Mouse (Mus musculus) forebrain, postnatal 0 days (tissue): ENCODE data around the gene Bean1. TPM values are rescaled to one million over a fixed set of nuclear protein-coding genes. Genes with fewer than 3 reads are reported as not detected.

Experiments
- ATAC-seq: fragments of 200-750 bp; cut with Nextera tagmentation; 2 replicates; pipeline ENCODE4 v1.8.0; 2017; ENCODE audit warnings: mild to moderate bottlenecking, moderate library complexity
- DNase-seq: peaks from one replicate; pipeline ENCODE4 v3.0.0-alpha.2; 2015
- H3K27ac ChIP-seq: fragments of 300-500 bp; sonication (generic); 2 replicates; pipeline ENCODE4 v1.5.1; 2014; ENCODE audit warnings: low read depth, mild to moderate bottlenecking, antibody characterized with exemption, low read length, moderate library complexity, mixed read lengths
- H3K27me3 ChIP-seq: fragments of 300-500 bp; sonication (generic); 2 replicates; pipeline ENCODE4 v1.6.1; 2014; ENCODE audit warnings: mild to moderate bottlenecking, low read length, mixed read lengths; ENCODE audit not compliant: insufficient read depth
- H3K36me3 ChIP-seq: fragments of 300-500 bp; sonication (generic); 2 replicates; pipeline ENCODE4 v1.6.1; 2014; ENCODE audit warnings: mild to moderate bottlenecking, moderate library complexity; ENCODE audit not compliant: insufficient read depth
- H3K4me1 ChIP-seq: fragments of 300-500 bp; sonication (generic); 2 replicates; pipeline ENCODE4 v1.6.1; 2014; ENCODE audit warnings: antibody characterized with exemption; ENCODE audit not compliant: insufficient read depth
- H3K4me2 ChIP-seq: fragments of 300-500 bp; sonication (generic); 2 replicates; pipeline ENCODE4 v1.6.1; 2014; ENCODE audit warnings: low read depth, mild to moderate bottlenecking, moderate library complexity
- H3K4me3 ChIP-seq: fragments of 300-500 bp; sonication (generic); 2 replicates; pipeline ENCODE4 v1.5.1; 2014; ENCODE audit warnings: low read depth, low read length, mixed read lengths
- H3K9ac ChIP-seq: fragments of 300-500 bp; sonication (generic); 2 replicates; pipeline ENCODE4 v1.6.1; 2014; ENCODE audit warnings: mild to moderate bottlenecking
- H3K9me3 ChIP-seq: fragments of 300-500 bp; sonication (generic); 2 replicates; pipeline ENCODE4 v1.6.1; 2016; ENCODE audit warnings: low read length
- CTCF ChIP-seq: sonication (generic); IDR thresholded peaks from 2 replicates; pipeline ENCODE4 v1.5.1; 2016; ENCODE audit warnings: antibody characterized with exemption, control low read depth, low read depth
- WGBS: fragments of 180-500 bp; shearing (Covaris S2); extraction: QIAGEN DNeasy Blood & Tissue Kit; methylation state at CpG from one replicate; pipeline ENCODE4 v1.1.7; 2014; 5-methylcytosine and 5-hydroxymethylcytosine counted together
- polyA plus RNA-seq: library from polyadenylated mRNA; unstranded; fragments of >200 nt; fragmentation: Nextera tagmentation; extraction: Ambion mirVana; gene quantifications from 2 replicates; pipeline ENCODE4 v1.2.1, GENCODE M21; 2015
- total RNA-seq: library from RNA; depleted of rRNA; stranded (reverse); fragments of >200 nt; gene quantifications from 2 replicates; pipeline ENCODE4 v1.2.3, GENCODE M21; 2014

Gene Bean1
- total and polyA plus RNA-seq, 2 experiments from 2014 or later = 8.6 to 18.9 TPM

DNA sequence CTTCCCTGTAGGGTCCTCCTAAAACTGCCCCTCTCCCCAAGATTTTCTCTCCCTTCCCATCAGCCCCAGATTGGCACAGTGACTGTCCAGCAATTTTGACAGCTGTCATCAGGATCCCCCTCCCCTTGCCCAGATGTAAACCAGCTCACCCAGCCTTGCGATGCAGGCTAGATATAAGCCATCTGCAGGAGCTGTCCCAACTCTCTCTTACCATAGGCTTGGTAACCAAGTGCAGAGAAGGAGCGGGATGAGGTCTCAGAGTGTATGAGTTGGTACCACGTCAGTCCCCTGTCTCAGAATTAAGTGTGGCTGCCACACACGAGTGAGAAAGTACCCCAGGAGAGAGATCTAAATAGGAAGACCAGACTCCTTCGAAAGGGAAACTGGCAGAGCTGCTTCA is 18.2 kb downstream of the Bean1 start:
- Histone ChIP-seq H3K27ac (no peak overlapping the region), H3K36me3 (no peaks in the 10 kb centered on the region), H3K27me3 (no peaks in the 10 kb centered on the region), H3K4me3 (no peak overlapping the region), H3K4me1 (no peaks in the 10 kb centered on the region), H3K4me2 (no peak overlapping the region), H3K9ac (no peak overlapping the region), H3K9me3 (no peaks in the 10 kb centered on the region)
- no peak for TF ChIP-seq CTCF
- 78% methylated on average over 5 of the region's 5 CpGs for WGBS
- ATAC-seq (no peak), DNase-seq (no peak)

DNA sequence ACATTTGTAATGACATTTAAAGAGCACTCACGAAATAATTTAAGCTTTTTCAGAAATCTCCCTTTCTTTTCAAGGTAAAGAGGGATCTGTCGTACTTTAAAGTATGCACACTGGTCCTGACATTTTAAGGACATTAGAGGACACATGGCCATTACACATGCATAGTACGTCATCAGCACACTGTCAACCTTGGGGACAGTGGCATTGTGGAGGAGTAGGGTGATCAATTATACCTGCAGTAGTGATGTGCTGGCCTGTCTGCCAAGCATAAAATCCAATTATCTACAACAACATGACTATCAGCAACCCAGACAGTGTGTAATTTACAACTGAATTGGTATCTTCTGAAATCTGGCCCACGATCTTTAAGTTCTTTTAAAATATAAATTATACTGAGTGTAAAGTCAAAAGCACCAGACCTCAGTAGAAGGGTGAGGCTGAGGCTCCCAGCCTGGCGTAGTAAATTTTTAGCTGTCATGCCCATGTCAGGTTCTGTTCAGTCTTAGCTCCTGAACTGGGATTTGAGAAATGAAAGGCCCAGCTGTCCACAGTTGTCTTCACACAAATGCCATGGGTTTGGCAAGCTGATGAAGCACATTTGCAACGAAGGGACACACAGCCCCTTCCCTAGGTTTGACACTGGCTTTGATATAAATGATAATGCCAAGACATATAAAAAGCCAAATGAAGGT is 20.7 kb downstream of the Bean1 start:
- peak; percentile 47 for ATAC-seq
- Histone ChIP-seq H3K4me1 (no peaks in the 10 kb centered on the region), H3K36me3 (no peaks in the 10 kb centered on the region), H3K4me2 (no peak overlapping the region), H3K9me3 (no peaks in the 10 kb centered on the region), H3K9ac (no peak overlapping the region), H3K27me3 (no peaks in the 10 kb centered on the region), H3K27ac (no peak overlapping the region), H3K4me3 (no peak overlapping the region)
- no peak for TF ChIP-seq CTCF
- DNase-seq = no peak
- 73% methylated on average over 6 of the region's 6 CpGs for WGBS

DNA sequence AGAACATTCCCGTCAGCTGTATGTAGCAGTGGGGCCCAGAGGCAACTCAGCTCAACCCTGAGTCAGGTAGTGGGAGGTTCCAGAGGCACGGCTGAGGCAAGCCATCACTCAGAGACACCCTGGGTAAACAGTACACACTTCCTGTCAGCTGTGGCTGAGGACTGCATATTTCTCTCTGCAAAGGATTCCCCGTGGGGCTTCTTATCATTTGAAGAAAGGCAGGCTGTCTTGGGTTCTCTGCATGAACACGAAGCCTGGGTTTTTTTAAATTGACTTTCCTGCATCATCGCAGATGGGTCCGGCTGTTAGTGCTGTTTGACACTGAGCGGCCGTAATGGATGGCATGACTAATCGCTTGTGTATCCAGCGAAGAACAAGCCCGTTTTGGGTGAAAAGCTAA is 21.3 kb downstream of the Bean1 start:
- H3K27ac ChIP-seq = no peak overlapping the region
- no peak for DNase-seq

DNA sequence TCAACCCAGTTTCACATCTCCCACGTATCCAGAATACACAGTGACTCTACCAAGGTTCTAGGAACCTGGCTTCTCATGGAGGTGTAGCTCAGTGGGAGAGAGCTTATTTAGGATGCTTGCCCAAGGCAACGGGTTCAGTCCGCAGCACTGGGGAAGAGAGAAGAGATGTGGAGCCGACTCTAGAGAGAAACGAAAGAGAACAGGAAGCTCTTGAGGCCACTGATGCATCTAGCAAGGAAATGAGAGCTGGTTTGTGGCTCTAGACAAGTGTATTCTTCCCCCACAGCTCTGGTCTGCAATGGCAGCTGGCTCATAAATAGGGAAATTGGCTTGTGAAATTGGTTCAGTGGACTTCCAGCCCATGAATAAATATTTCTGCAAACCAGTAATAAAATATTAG is 29.6 kb downstream of the Bean1 start:
- Histone ChIP-seq H3K4me2 (no peak overlapping the region), H3K36me3 (no peaks in the 10 kb centered on the region), H3K27ac (no peak overlapping the region), H3K9ac (no peak overlapping the region), H3K27me3 (no peaks in the 10 kb centered on the region), H3K9me3 (no peaks in the 10 kb centered on the region), H3K4me3 (no peak overlapping the region), H3K4me1 (no peaks in the 10 kb centered on the region)
- DNase-seq = no peak
- TF ChIP-seq CTCF = no peak
- 77% methylated on average over 5 of the region's 5 CpGs for WGBS
- no peak for ATAC-seq

More for the DNA sequence above, 21.3 kb downstream of the Bean1 start:
- no peak overlapping the region for H3K4me2 ChIP-seq
- WGBS = 68% methylated on average over 11 of the region's 11 CpGs
- H3K9me3 ChIP-seq = no peaks in the 10 kb centered on the region
- no peaks in the 10 kb centered on the region for H3K27me3 ChIP-seq
- ATAC-seq = peak; percentile 66
- H3K4me1 ChIP-seq = no peaks in the 10 kb centered on the region
- H3K36me3 ChIP-seq = no peaks in the 10 kb centered on the region
- no peak overlapping the region for H3K9ac ChIP-seq
- no peak overlapping the region for H3K4me3 ChIP-seq
- TF ChIP-seq CTCF = no peak

DNA sequence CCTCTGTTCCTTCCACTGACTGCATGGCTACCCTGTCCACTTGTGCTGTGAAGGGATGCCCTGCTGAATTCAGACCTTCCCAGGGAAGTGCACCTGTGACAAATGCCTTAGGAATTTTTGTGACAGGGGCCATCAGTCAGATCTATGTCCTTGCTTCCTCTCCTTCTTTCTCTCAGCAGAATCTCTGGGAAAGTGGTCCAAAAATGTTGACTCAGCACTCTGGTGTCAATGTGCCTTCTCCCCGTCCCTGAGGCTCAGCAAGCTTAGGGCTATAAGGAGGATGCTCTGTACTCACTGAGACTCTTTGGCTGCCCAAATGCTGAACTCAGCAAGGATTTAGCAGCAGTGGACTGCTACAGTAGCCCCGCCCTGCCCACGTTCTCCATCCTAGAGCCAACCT is 31.4 kb downstream of the Bean1 start:
- no peaks in the 10 kb centered on the region for H3K4me1 ChIP-seq
- WGBS = 85% methylated on average over 3 of the region's 3 CpGs
- H3K27ac ChIP-seq = no peak overlapping the region
- no peak overlapping the region for H3K9ac ChIP-seq
- H3K4me3 ChIP-seq = no peak overlapping the region
- H3K4me2 ChIP-seq = no peak overlapping the region
- H3K27me3 ChIP-seq = no peaks in the 10 kb centered on the region
- H3K36me3 ChIP-seq = no peaks in the 10 kb centered on the region
- TF ChIP-seq CTCF = no peak
- DNase-seq (no peak), ATAC-seq (no peak)
- no peaks in the 10 kb centered on the region for H3K9me3 ChIP-seq

DNA sequence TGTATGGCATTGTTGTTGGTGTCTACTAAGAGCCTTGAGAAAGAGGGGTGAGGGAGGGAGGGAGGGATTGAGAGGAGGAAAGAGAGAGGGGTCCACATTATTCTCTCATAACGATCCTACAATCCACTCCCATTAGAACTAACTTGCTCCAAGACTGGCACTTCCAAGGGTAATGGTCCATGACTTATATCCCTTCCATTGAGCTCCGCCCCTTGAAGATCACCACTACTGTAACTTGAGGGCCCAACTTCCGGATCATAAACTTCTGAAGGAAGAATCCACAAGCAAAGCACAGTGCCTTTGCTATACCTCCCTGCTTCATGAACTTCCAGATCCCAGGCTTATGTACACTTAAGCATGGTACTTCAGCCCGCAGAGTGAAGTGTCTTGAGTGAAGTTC is 32.1 kb downstream of the Bean1 start:
- ATAC-seq = no peak
- WGBS = 84% methylated on average over 4 of the region's 4 CpGs
- no peak for TF ChIP-seq CTCF

DNA sequence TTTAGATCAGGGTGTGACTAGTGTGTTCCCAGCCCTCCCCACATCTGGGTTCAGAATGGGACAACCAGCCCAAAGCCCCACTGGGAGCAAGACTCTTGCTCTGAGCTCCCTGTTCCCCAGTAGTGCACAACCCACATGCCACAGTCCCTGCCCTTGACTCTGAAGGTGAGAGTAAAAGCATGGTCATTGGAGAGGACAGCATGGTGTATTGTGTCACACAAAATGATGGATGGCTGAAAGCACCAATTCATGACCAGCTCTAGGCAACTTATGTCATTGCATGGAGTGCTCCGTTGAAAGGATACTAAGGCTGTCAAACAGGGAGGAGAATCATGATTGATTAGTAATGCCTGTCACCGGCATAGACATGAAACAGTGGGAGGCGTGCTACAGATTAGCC is 35.0 kb downstream of the Bean1 start:
- 76% methylated on average over 3 of the region's 3 CpGs for WGBS
- H3K4me2 ChIP-seq = no peak overlapping the region
- ATAC-seq = no peak
- no peaks in the 10 kb centered on the region for H3K36me3 ChIP-seq
- H3K9ac ChIP-seq = no peak overlapping the region
- TF ChIP-seq CTCF = no peak
- no peak overlapping the region for H3K4me3 ChIP-seq
- no peak for DNase-seq
- no peak overlapping the region for H3K27ac ChIP-seq
- no peaks in the 10 kb centered on the region for H3K27me3 ChIP-seq
- H3K9me3 ChIP-seq = no peaks in the 10 kb centered on the region
- H3K4me1 ChIP-seq = no peaks in the 10 kb centered on the region

More for the DNA sequence above, 32.1 kb downstream of the Bean1 start:
- no peaks in the 10 kb centered on the region for H3K27me3 ChIP-seq
- no peaks in the 10 kb centered on the region for H3K4me1 ChIP-seq
- H3K9me3 ChIP-seq = no peaks in the 10 kb centered on the region
- no peak for DNase-seq
- H3K4me3 ChIP-seq = no peak overlapping the region
- no peaks in the 10 kb centered on the region for H3K36me3 ChIP-seq
- H3K27ac ChIP-seq = no peak overlapping the region
- no peak overlapping the region for H3K9ac ChIP-seq
- H3K4me2 ChIP-seq = no peak overlapping the region
